Mouse (Mus musculus): ENCODE results near the gene BC049352. TPM values are rescaled to one million over a fixed set of nuclear protein-coding genes. Genes with fewer than 3 reads are reported as not detected.

Gene BC049352
- polyA plus RNA-seq (2014; fragmentation: Nextera tagmentation; extraction: Ambion mirVana): 0.81 and 1.0 TPM in 2 replicates

DNA sequence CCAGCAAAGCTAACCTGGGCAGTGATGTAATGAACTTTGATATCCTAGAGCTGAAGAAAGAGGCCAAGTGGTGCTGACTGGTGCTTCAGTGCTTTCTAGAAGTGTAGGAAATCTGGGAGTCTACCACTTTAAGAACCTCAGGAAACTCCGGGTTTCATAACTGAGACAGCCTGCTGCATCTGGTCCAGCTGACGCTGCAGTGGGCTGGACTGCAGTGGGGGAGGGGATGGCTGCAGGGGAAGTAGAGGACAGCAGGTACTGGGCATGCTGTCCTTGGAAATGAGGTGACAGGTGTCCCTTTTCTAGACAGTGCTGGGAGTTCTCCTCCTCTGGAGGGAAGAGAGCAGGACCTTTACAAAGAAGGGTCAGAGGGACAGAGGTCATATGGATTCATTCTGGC, at the start of gene BC049352:
Gene BC049352 (plus strand): TSS at position 238 of the 400 bp plus-strand sequence.
- no peak within 1 kb of the TSS for H3K4me3 ChIP-seq (ENCODE audit: low read depth, low read length)
- no peaks in the 10 kb centered on the region for H3K4me1 ChIP-seq (ENCODE audit: control insufficient read depth, insufficient read depth, low read length)
- WGBS: 8% methylated on average over 2 of the region's 2 CpGs
- no peak within 1 kb of the TSS for H3K9ac ChIP-seq (ENCODE audit: low read depth, low read length)
- DNase-seq (ENCODE audit: low spot score) (no peak), ATAC-seq (ENCODE audit: low read depth) (no peak)
- no peak within 1 kb of the TSS for H3K27ac ChIP-seq (replicated peaks; ENCODE audit: low read depth, low read length)
- H3K27me3 ChIP-seq (replicated peaks; ENCODE audit: control insufficient read depth, insufficient read depth, low read length): no peaks in the 10 kb centered on the region
- H3K36me3 ChIP-seq (ENCODE audit: control insufficient read depth, insufficient read depth, low read length): no peaks in the 10 kb centered on the region
- H3K4me2 ChIP-seq (ENCODE audit: low read depth, low read length): no peak within 1 kb of the TSS
- no peaks in the 10 kb centered on the region for H3K9me3 ChIP-seq (ENCODE audit: control insufficient read depth, low read length)

DNA sequence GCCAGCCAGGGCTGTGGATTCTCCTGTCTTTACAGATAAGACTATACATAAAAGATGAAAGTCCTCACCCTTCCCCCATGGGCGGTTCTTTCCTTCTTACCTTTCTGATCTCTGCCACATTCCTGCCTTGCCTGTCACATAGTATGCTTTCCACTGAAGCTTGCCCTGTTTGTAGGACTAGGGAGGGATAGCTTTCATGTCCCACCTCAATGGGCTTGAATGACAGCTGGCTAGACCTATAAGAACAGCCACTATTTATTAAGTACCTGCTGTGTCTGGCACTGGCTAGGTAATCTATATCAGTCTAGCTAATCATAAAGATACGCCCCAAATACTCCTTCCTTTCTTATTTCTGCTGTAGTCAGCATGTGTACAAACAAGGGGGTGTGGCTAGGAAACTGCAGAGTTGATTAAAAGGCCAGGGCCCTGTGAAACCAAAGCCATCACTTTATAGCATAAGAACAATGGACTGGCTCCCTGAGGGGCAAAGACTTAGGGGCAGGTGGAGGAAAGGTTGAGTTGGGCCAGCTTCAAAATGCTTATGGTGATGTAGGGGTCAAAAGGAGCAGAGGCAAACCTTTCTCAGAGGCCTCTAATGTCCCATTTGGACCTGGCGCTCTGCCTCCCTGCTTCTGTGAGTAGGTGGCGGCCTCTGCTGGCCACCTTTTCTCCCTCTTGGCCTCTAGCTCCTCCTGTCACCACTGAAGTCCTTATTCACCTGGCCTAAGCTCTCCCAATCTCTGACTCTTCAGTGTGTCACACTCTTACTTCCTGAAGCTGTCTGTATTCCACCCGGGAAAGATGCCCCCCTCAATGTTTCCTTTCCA, 48.1 kb upstream of the BC049352 start:
- no peak overlapping the region for H3K27ac ChIP-seq (replicated peaks; ENCODE audit: low read depth, low read length)
- H3K36me3 ChIP-seq (ENCODE audit: control insufficient read depth, insufficient read depth, low read length): no peaks in the 10 kb centered on the region
- no peak overlapping the region for H3K9ac ChIP-seq (ENCODE audit: low read depth, low read length)
- H3K4me3 ChIP-seq (ENCODE audit: low read depth, low read length): no peak overlapping the region
- ATAC-seq (ENCODE audit: low read depth): 0 out of 2 replicates have a peak, but pooled peaks have one; percentile 37
- 35% methylated on average over 5 of the region's 5 CpGs for WGBS
- H3K9me3 ChIP-seq (ENCODE audit: control insufficient read depth, low read length): no peaks in the 10 kb centered on the region
- peaks cover 36% of the 10 kb centered on the region for H3K27me3 ChIP-seq (replicated peaks; ENCODE audit: control insufficient read depth, insufficient read depth, low read length)
- peak; percentile 48 for DNase-seq (ENCODE audit: low spot score)
- H3K4me2 ChIP-seq (ENCODE audit: low read depth, low read length): no peak overlapping the region
- H3K4me1 ChIP-seq (ENCODE audit: control insufficient read depth, insufficient read depth, low read length): peaks cover 4% of the 10 kb centered on the region; the same call in 1 of the 2 replicates

DNA sequence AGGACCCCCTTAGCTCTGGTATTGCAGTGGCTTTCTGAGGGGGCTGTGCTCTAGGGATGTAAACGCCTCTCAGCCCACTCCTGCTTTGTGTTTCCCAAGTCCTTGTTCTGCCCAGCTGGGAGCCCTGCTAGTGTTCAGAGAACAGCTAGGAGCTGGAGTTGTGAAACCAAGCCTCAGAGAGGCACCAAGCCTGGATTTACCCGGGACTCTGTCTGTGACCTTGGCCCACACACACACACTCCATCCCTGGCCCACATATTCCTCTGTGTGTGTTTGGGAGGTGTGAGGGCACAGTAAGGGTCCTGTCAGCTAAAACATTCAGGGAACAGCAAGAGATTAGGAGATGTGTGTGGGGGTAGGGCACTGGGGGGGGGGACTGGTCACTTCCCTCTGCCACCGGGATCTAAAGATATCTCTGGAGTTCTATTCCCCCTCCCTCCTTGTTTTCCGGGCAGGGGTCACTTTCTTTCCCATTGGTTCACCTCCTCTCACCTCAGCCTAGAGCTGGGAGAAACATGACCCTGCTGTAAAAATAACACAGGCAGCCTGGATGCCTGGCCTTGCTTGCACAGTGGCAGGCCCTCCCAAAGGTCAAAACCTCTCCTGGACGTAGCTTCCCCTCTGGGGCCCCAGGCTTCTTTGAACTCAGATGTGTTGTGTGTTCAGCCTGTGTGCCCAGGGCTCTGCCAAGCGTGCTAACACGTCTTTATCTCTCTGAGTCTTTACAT, 45.2 kb upstream of the BC049352 start:
- DNase-seq (ENCODE audit: low spot score): no peak
- Histone ChIP-seq H3K27ac (replicated peaks; ENCODE audit: low read depth, low read length) (no peak overlapping the region), H3K4me2 (ENCODE audit: low read depth, low read length) (no peak overlapping the region), H3K27me3 (replicated peaks; ENCODE audit: control insufficient read depth, insufficient read depth, low read length) (peaks cover 64% of the 10 kb centered on the region), H3K9me3 (ENCODE audit: control insufficient read depth, low read length) (no peaks in the 10 kb centered on the region), H3K4me3 (ENCODE audit: low read depth, low read length) (no peak overlapping the region), H3K4me1 (ENCODE audit: control insufficient read depth, insufficient read depth, low read length) (peaks cover 4% of the 10 kb centered on the region; the same call in 1 of the 2 replicates), H3K36me3 (ENCODE audit: control insufficient read depth, insufficient read depth, low read length) (no peaks in the 10 kb centered on the region), H3K9ac (ENCODE audit: low read depth, low read length) (no peak overlapping the region)
- no peak for ATAC-seq (ENCODE audit: low read depth)
- WGBS: 12% methylated on average over 7 of the region's 7 CpGs

DNA sequence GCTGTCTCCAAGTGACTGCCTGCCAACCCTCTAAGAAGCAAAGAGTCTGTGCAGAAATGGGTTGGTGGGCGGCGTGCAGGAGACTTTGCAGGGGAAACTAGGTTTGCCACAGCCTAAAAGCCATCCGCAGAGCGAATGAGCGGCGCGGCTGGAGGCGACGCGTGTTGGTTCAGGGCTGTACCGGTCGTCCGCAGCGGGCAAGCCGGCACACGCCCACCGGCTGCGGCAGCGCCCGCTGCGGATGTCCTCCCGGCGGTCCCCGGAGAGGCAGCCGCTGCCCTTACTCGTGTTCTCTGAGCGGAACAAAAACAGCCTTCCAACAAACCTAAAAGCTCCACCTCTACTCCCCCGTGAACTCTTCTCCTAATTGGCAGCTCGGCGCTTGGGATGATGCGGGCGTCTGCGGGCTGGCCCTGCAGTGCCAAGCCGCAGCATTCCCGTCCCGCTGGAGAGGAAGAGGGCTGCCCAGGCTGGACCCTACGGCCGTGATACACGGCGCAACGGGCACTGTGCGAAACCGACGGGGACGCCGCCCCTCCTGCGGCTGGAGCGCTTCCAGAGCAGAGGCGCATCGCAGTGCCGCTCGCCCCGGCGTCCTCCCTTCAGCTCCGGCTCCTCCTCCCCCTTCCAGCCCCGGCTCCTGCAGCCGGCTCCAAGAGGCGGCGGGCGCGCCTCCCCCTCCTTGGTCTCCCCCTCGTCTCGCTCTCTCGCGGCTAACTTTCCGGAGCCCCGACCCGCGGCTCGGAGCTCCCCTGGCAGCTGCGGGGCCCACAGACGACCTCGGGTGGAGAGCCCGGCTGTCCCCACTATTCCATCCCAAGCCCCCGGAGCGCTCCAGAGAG, 43.4 kb upstream of the BC049352 start, which contains the start of gene Scn4b:
Gene Scn4b (plus strand): TSS at position 205 of the 842 bp plus-strand sequence.
- under 1% methylated on average over 35 of the region's 76 CpGs for WGBS
- peak; percentile 60 for DNase-seq (ENCODE audit: low spot score)
- H3K9ac ChIP-seq (ENCODE audit: low read depth, low read length): peak within 1 kb of the TSS; percentile 55
- H3K27ac ChIP-seq (replicated peaks; ENCODE audit: low read depth, low read length): no peak within 1 kb of the TSS
- peak within 1 kb of the TSS; percentile 56 for H3K4me3 ChIP-seq (ENCODE audit: low read depth, low read length)
- H3K4me2 ChIP-seq (ENCODE audit: low read depth, low read length): peak within 1 kb of the TSS; percentile 96
- H3K27me3 ChIP-seq (replicated peaks; ENCODE audit: control insufficient read depth, insufficient read depth, low read length): peaks cover 76% of the 10 kb centered on the region
- H3K4me1 ChIP-seq (ENCODE audit: control insufficient read depth, insufficient read depth, low read length): peaks cover 4% of the 10 kb centered on the region; the same call in 1 of the 2 replicates
- ATAC-seq (ENCODE audit: low read depth): peak; percentile 51; the same call in 1 of the 2 replicates
- H3K9me3 ChIP-seq (ENCODE audit: control insufficient read depth, low read length): no peaks in the 10 kb centered on the region
- no peaks in the 10 kb centered on the region for H3K36me3 ChIP-seq (ENCODE audit: control insufficient read depth, insufficient read depth, low read length)

DNA sequence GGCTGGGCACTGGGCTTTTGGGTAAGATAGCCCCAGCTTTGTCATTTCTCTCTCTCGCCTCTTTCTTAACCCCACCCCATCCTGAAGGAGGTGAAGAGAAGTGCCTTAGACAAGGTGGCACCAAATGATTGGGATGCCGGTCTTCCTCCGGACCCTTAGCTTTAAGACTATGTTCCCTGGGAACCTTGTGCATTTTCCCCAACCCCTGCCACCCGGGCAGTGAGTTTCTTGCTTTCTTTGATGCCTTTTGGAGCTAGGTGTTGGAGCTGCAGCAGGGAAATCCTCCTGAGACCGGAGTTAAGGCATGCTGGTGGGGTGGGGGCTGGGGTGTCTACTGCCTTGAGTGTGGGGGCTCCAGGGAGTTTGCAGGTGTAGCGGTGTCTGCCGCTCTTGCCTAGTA, 42.7 kb upstream of the BC049352 start:
- 3% methylated on average over 7 of the region's 7 CpGs for WGBS
- Histone ChIP-seq H3K4me3 (ENCODE audit: low read depth, low read length) (peak overlapping the region; percentile 56), H3K4me1 (ENCODE audit: control insufficient read depth, insufficient read depth, low read length) (peaks cover 4% of the 10 kb centered on the region; the same call in 1 of the 2 replicates), H3K4me2 (ENCODE audit: low read depth, low read length) (peak overlapping the region; percentile 96), H3K9ac (ENCODE audit: low read depth, low read length) (peak overlapping the region; percentile 55), H3K27ac (replicated peaks; ENCODE audit: low read depth, low read length) (no peak overlapping the region), H3K27me3 (replicated peaks; ENCODE audit: control insufficient read depth, insufficient read depth, low read length) (peaks cover 82% of the 10 kb centered on the region), H3K36me3 (ENCODE audit: control insufficient read depth, insufficient read depth, low read length) (no peaks in the 10 kb centered on the region), H3K9me3 (ENCODE audit: control insufficient read depth, low read length) (no peaks in the 10 kb centered on the region)
- ATAC-seq (ENCODE audit: low read depth): no peak
- no peak for DNase-seq (ENCODE audit: low spot score)

DNA sequence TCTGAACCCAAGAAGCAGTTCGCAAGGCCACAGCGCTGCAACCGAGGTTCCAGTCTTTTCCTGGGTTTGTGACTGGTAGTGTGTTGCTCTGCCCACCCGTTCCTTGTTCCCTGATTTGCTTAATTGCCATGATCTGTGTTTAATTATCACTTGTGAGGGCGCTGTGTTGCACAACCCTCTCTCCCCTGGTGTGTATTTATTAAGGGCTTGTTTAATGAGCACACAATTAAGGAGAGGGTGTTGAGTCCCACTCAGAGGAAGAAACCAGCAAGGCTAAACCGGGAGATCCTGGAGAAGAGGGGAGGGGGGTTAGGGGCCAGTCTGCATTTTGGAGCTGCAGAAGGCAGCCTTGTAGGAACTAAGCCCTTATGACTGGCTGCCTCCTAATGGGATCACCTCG, 40.9 kb upstream of the BC049352 start:
- 51% methylated on average over 7 of the region's 7 CpGs for WGBS
- DNase-seq (ENCODE audit: low spot score) (no peak), ATAC-seq (ENCODE audit: low read depth) (no peak)
- Histone ChIP-seq H3K9me3 (ENCODE audit: control insufficient read depth, low read length) (no peaks in the 10 kb centered on the region), H3K4me3 (ENCODE audit: low read depth, low read length) (no peak overlapping the region), H3K27ac (replicated peaks; ENCODE audit: low read depth, low read length) (no peak overlapping the region), H3K27me3 (replicated peaks; ENCODE audit: control insufficient read depth, insufficient read depth, low read length) (peaks cover 89% of the 10 kb centered on the region), H3K4me1 (ENCODE audit: control insufficient read depth, insufficient read depth, low read length) (peaks cover 4% of the 10 kb centered on the region; the same call in 1 of the 2 replicates), H3K4me2 (ENCODE audit: low read depth, low read length) (no peak overlapping the region), H3K36me3 (ENCODE audit: control insufficient read depth, insufficient read depth, low read length) (no peaks in the 10 kb centered on the region), H3K9ac (ENCODE audit: low read depth, low read length) (no peak overlapping the region)

DNA sequence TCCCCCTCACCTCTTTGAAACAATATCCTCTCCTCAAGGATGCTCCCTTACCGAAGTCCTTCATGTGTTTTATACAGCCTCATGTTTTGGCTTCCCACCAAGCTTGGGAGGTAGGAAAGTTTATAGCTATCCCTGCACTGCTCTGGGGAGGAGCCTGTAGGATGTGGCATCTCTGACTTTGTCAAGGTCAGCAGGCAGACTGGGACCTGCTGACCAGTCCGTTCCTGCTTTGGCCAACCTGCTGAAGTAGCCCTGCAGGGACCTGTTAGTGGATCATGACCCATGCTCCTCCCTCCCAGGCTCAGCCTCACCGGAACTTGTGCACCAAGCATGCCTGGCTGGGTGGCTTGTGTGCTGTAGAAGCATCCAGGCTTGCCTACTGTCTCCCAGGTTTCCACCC, 39.1 kb upstream of the BC049352 start:
- DNase-seq (ENCODE audit: low spot score): no peak
- peaks cover 4% of the 10 kb centered on the region; the same call in 1 of the 2 replicates for H3K4me1 ChIP-seq (ENCODE audit: control insufficient read depth, insufficient read depth, low read length)
- H3K4me2 ChIP-seq (ENCODE audit: low read depth, low read length): no peak overlapping the region
- H3K27ac ChIP-seq (replicated peaks; ENCODE audit: low read depth, low read length): no peak overlapping the region
- no peak for ATAC-seq (ENCODE audit: low read depth)
- 58% methylated on average over 3 of the region's 3 CpGs for WGBS
- H3K9me3 ChIP-seq (ENCODE audit: control insufficient read depth, low read length): no peaks in the 10 kb centered on the region
- peaks cover 90% of the 10 kb centered on the region for H3K27me3 ChIP-seq (replicated peaks; ENCODE audit: control insufficient read depth, insufficient read depth, low read length)
- H3K4me3 ChIP-seq (ENCODE audit: low read depth, low read length): no peak overlapping the region
- H3K36me3 ChIP-seq (ENCODE audit: control insufficient read depth, insufficient read depth, low read length): no peaks in the 10 kb centered on the region
- no peak overlapping the region for H3K9ac ChIP-seq (ENCODE audit: low read depth, low read length)
